Comparison of ENCODE assay signal across 12 mouse cellular contexts in genomic region chr13:41267827-41268408, GRCm38 (mm10). TPM values are rescaled to one million over a fixed set of nuclear protein-coding genes. Genes with fewer than 3 reads are reported as not detected.
DNase-seq lines count a peak whose midpoint lies in the region.
"Had no signal": no experiment of that assay in that cellular context is flagged by ENCODE, and none has a peak within 500 bp of the region (broad histone marks: within the 10 kb centered on the region; RNA-seq: fewer than 3 reads in every experiment).

No protein-coding gene starts in this region.

- peak; percentile 42 to 53 for DNase-seq in layer of hippocampus, adult 18-20 months (ENCODE audit: low spot score in 2 of 2)
- no peak for DNase-seq in layer of hippocampus, postnatal 10 days (ENCODE audit: low spot score in 2 of 2)
- peak; percentile 34 for DNase-seq in R1 (ENCODE audit: low read depth, low spot score)
- DNase-seq in embryo, embryonic 10 days (ENCODE audit: low spot score): peak; percentile 35
- peak; percentile 34 to 86 for DNase-seq in left cerebral cortex, postnatal 25 days (ENCODE audit: low spot score in 2 of 2)
- DNase-seq in limb, embryonic 10.5 days (ENCODE audit: low spot score): no peak
- no peak for DNase-seq in thymus, postnatal 25 days
- no peak for DNase-seq in yolk sac, embryonic 10.5 days (ENCODE audit: low spot score)

- no peak overlapping the region for H3K4me3 ChIP-seq in limb, embryonic 10.5 days

- intact Hi-C loops in left cerebral cortex, postnatal 25 days (cut with DNase I): no loop called here

- H3K9me3 ChIP-seq in limb, embryonic 10.5 days (replicated peaks): no peaks in the 10 kb centered on the region

- H3K27me3 ChIP-seq in limb, embryonic 10.5 days (ENCODE audit: low read depth, poor library complexity, severe bottlenecking): no peaks in the 10 kb centered on the region

- WGBS in limb, embryonic 10.5 days: 57% methylated on average over 7 of the region's 7 CpGs

- peaks cover 3% of the 10 kb centered on the region; the same call in 1 of the 2 replicates for H3K4me1 ChIP-seq in limb, embryonic 10.5 days

- H3K27ac ChIP-seq in limb, embryonic 10.5 days: no peak overlapping the region

- H3K36me3 ChIP-seq in limb, embryonic 10.5 days: no peaks in the 10 kb centered on the region

RNA-seq across cellular contexts. Expression of gene Gm17364, which starts 5.9 kb away (rescaled TPM):
- not detected for total RNA-seq in layer of hippocampus, adult 18-20 months (2021)
- total RNA-seq in layer of hippocampus, postnatal 10 days (2021): not detected
- total RNA-seq in left cerebral cortex, postnatal 25 days (2021): not detected
- not detected in 2 replicates for polyA plus RNA-seq in limb, embryonic 10.5 days (2016; fragmentation: Nextera tagmentation; extraction: Ambion mirVana)
- total RNA-seq: G1E; granulocyte monocyte progenitor cell, adult 5-6 weeks; layer of hippocampus, postnatal 14 days had no signal
- polyA plus RNA-seq: embryonic facial prominence, embryonic 14.5 days; G1E had no signal

RNA-seq across cellular contexts. Expression of gene Smim13, which starts 18.3 kb away (rescaled TPM):
- total RNA-seq in layer of hippocampus, adult 18-20 months (2021): 100 to 1,000 TPM; 140 to 147 TPM
- 100 to 1,000 TPM; 122 to 128 TPM for total RNA-seq in layer of hippocampus, postnatal 10 days (2021)
- total RNA-seq in left cerebral cortex, postnatal 25 days (2021): 100 to 1,000 TPM; 178 to 186 TPM
- polyA plus RNA-seq in limb, embryonic 10.5 days (2016; fragmentation: Nextera tagmentation; extraction: Ambion mirVana): 11.6 and 11.8 TPM in 2 replicates

RNA-seq across cellular contexts. Expression of gene Elovl2, which starts 47.7 kb away (rescaled TPM):
- total RNA-seq in layer of hippocampus, adult 18-20 months (2021): 10 to 100 TPM; 16.1 to 16.4 TPM
- 10 to 100 TPM; 42.1 to 44.2 TPM for total RNA-seq in layer of hippocampus, postnatal 10 days (2021)
- total RNA-seq in left cerebral cortex, postnatal 25 days (2021): 10 to 100 TPM; 21.9 to 23.3 TPM
- polyA plus RNA-seq in limb, embryonic 10.5 days (2016; fragmentation: Nextera tagmentation; extraction: Ambion mirVana): 22.9 and 29.2 TPM in 2 replicates
- total RNA-seq: granulocyte monocyte progenitor cell, adult 5-6 weeks had no signal
- polyA plus RNA-seq: G1E had no signal

Comparison
In these comparisons a context has a peak if more than half of its experiments do, and no peak if none do; other contexts are left out.
1. DNase-seq: peak in layer of hippocampus, adult 18-20 months (2 of 2), R1 (single experiment), embryo, embryonic 10 days (single experiment) and left cerebral cortex, postnatal 25 days (2 of 2); none in layer of hippocampus, postnatal 10 days (0 of 2), limb, embryonic 10.5 days (single experiment), thymus, postnatal 25 days (single experiment) and yolk sac, embryonic 10.5 days (single experiment).